Mouse (Mus musculus) C2C12 (cell line): ENCODE results near the gene Sh3bp1. TPM values are rescaled to one million over a fixed set of nuclear protein-coding genes. Genes with fewer than 3 reads are reported as not detected.

ENCODE experiments used
- H3K27me3 ChIP-seq: one replicate; pipeline ENCODE4 v1.6.1; 2011; ENCODE audit not compliant: control insufficient read depth, insufficient read depth, insufficient read length
- H3K36me3 ChIP-seq: one replicate; pipeline ENCODE4 v1.6.1; 2011; ENCODE audit not compliant: control insufficient read depth, insufficient read depth
- H3K4me3 ChIP-seq: one replicate; pipeline ENCODE4 v1.5.1; 2011; ENCODE audit warnings: mild to moderate bottlenecking, control low read depth; ENCODE audit not compliant: poor library complexity, insufficient read depth, severe bottlenecking
- H3K79me2 ChIP-seq: one replicate; pipeline ENCODE4 v1.6.1; 2011; ENCODE audit not compliant: control insufficient read depth, insufficient read depth
- H3K79me3 ChIP-seq: one replicate; pipeline ENCODE4 v1.6.1; 2011; ENCODE audit warnings: low read depth, control low read depth
- H3ac ChIP-seq: one replicate; pipeline ENCODE3; 2011; ENCODE audit warnings: low read depth; ENCODE audit not compliant: control insufficient read depth, insufficient read length
- CEBPB ChIP-seq: IDR thresholded peaks from one replicate; pipeline ENCODE4 v1.6.1; 2011; ENCODE audit warnings: low read depth, mild to moderate bottlenecking, control low read depth, moderate library complexity
- CTCF ChIP-seq: IDR thresholded peaks from one replicate; pipeline ENCODE4 v1.5.1; 2011; ENCODE audit not compliant: control insufficient read depth, insufficient read depth, insufficient read length
- FOSL1 ChIP-seq: IDR thresholded peaks from one replicate; pipeline ENCODE4 v1.8.0; 2011; ENCODE audit warnings: mild to moderate bottlenecking, low read length; ENCODE audit not compliant: poor library complexity, insufficient read depth, severe bottlenecking
- MAX ChIP-seq: IDR thresholded peaks from one replicate; pipeline ENCODE4 v1.6.1; 2011; ENCODE audit warnings: mild to moderate bottlenecking, control low read depth
- MYOD1 ChIP-seq: IDR thresholded peaks from one replicate; pipeline ENCODE4 v1.6.1; 2011; ENCODE audit warnings: low read depth; ENCODE audit not compliant: control insufficient read depth, insufficient read length
- MYOG ChIP-seq: IDR thresholded peaks from one replicate; pipeline ENCODE4 v1.6.1; 2011; ENCODE audit not compliant: control insufficient read depth, insufficient read length; ENCODE audit errors: extremely low read depth
- USF1 ChIP-seq: IDR thresholded peaks from one replicate; pipeline ENCODE4 v1.6.1; 2011; ENCODE audit warnings: low read depth, mild to moderate bottlenecking, control low read depth, moderate library complexity
- polyA plus RNA-seq: library from polyadenylated mRNA; unstranded; fragments of >200 nt; fragmentation: generic; extraction: Trizol; gene quantifications from one replicate; pipeline ENCODE4 v1.2.1, GENCODE M21; 2012; ENCODE audit warnings: missing spikeins

Sh3bp1 gene
- polyA plus RNA-seq, 1 experiment, result 23.4 TPM

- Histone ChIP-seq H3ac (no peak overlapping the region), H3K79me2 (no peaks in the 10 kb centered on the region), H3K27me3 (no peaks in the 10 kb centered on the region), H3K4me3 (no peak overlapping the region), H3K36me3 (no peaks in the 10 kb centered on the region), H3K79me3 (no peaks in the 10 kb centered on the region)
- TF ChIP-seq MAX (peak; percentile 60), CTCF (no peak)
These were observed 42.6 kb upstream of the Sh3bp1 start for GRCm38 (mm10) chr15:78857009-78857408.

- H3K27me3 ChIP-seq, result no peaks in the 10 kb centered on the region
- H3K79me3 ChIP-seq, result no peaks in the 10 kb centered on the region
- no peak overlapping the region for H3K4me3 ChIP-seq
- no peaks in the 10 kb centered on the region for H3K36me3 ChIP-seq
- H3K79me2 ChIP-seq, result no peaks in the 10 kb centered on the region
- TF ChIP-seq CTCF (no peak), MYOD1 (no peak)
- no peak overlapping the region for H3ac ChIP-seq
These were observed 40.3 kb upstream of the Sh3bp1 start for GRCm38 (mm10) chr15:78859311-78859710.

GRCm38 (mm10) chr15:78859714-78860113 is 39.9 kb upstream of the Sh3bp1 start:
- H3K79me2 ChIP-seq, result no peaks in the 10 kb centered on the region
- H3K79me3 ChIP-seq, result no peaks in the 10 kb centered on the region
- H3ac ChIP-seq, result no peak overlapping the region
- no peaks in the 10 kb centered on the region for H3K27me3 ChIP-seq
- H3K36me3 ChIP-seq, result no peaks in the 10 kb centered on the region
- TF ChIP-seq CTCF, result no peak
- TF ChIP-seq MYOG, result no peak
- H3K4me3 ChIP-seq, result no peak overlapping the region

- Histone ChIP-seq H3ac (no peak overlapping the region), H3K4me3 (no peak overlapping the region), H3K79me3 (no peaks in the 10 kb centered on the region), H3K27me3 (no peaks in the 10 kb centered on the region), H3K79me2 (no peaks in the 10 kb centered on the region), H3K36me3 (no peaks in the 10 kb centered on the region)
- no peak for TF ChIP-seq CTCF
- TF ChIP-seq FOSL1, result no peak
- TF ChIP-seq MYOD1, result no peak
- no peak for TF ChIP-seq MAX
- TF ChIP-seq MYOG, result no peak
- no peak for TF ChIP-seq CEBPB
- TF ChIP-seq USF1, result no peak
These were observed 37.3 kb upstream of the Sh3bp1 start for GRCm38 (mm10) chr15:78862280-78862679.

GRCm38 (mm10) chr15:78863154-78863553 is 36.4 kb upstream of the Sh3bp1 start:
- no peak overlapping the region for H3ac ChIP-seq
- no peaks in the 10 kb centered on the region for H3K79me2 ChIP-seq
- TF ChIP-seq CTCF (no peak), USF1 (peak; percentile 77)
- H3K36me3 ChIP-seq, result no peaks in the 10 kb centered on the region
- H3K4me3 ChIP-seq, result no peak overlapping the region
- no peaks in the 10 kb centered on the region for H3K27me3 ChIP-seq
- H3K79me3 ChIP-seq, result no peaks in the 10 kb centered on the region

GRCm38 (mm10) chr15:78863852-78864253 is 35.7 kb upstream of the Sh3bp1 start:
- Histone ChIP-seq H3K36me3 (no peaks in the 10 kb centered on the region), H3ac (no peak overlapping the region), H3K4me3 (no peak overlapping the region), H3K79me3 (no peaks in the 10 kb centered on the region), H3K79me2 (no peaks in the 10 kb centered on the region), H3K27me3 (no peaks in the 10 kb centered on the region)
- TF ChIP-seq CEBPB (no peak), FOSL1 (no peak), USF1 (no peak), MYOD1 (no peak), MYOG (no peak), CTCF (no peak), MAX (no peak)

- Histone ChIP-seq H3K36me3 (no peaks in the 10 kb centered on the region), H3K79me2 (no peaks in the 10 kb centered on the region), H3K4me3 (no peak overlapping the region), H3K79me3 (no peaks in the 10 kb centered on the region), H3K27me3 (no peaks in the 10 kb centered on the region), H3ac (no peak overlapping the region)
- TF ChIP-seq USF1 (peak; percentile 75), CEBPB (no peak), FOSL1 (no peak), CTCF (no peak), MYOD1 (no peak), MYOG (no peak)
These were observed 31.2 kb upstream of the Sh3bp1 start for GRCm38 (mm10) chr15:78868398-78868797.
